Mouse (Mus musculus) MEL (cell line): Measurements from ENCODE around the gene Itfg1. TPM values are rescaled to one million over a fixed set of nuclear protein-coding genes. Genes with fewer than 3 reads are reported as not detected.

Experiments used
- DNase-seq: peaks from one replicate; pipeline ENCODE4 v3.0.0; 2011; ENCODE audit warnings: low read depth, low spot score
- H3K27ac ChIP-seq: 2 replicates; pipeline ENCODE4 v1.5.1; 2012; ENCODE audit warnings: low read depth, mild to moderate bottlenecking, control low read depth, low read length, moderate library complexity; ENCODE audit not compliant: control insufficient read depth
- H3K27me3 ChIP-seq, 2 experiments: fragments of 150-350 bp in 1 of 2; sonication (generic) in 1 of 2; 2 replicates each; pipeline ENCODE4 v1.6.1; 2012; ENCODE audit warnings: low read length in 2 of 2, mild to moderate bottlenecking in 2 of 2, improper control_type of control experiment in 1 of 2, moderate library complexity in 1 of 2; ENCODE audit not compliant: insufficient read depth in 2 of 2, control insufficient read depth in 1 of 2
- H3K36me3 ChIP-seq, 2 experiments: 2 replicates each; pipeline ENCODE4 v1.6.1; 2012 to 2014; ENCODE audit warnings: low read length in 2 of 2, improper control_type of control experiment in 1 of 2, inconsistent platforms in 1 of 2, mild to moderate bottlenecking in 1 of 2; ENCODE audit not compliant: insufficient read depth in 2 of 2, control insufficient read depth in 1 of 2
- H3K4me1 ChIP-seq, 2 experiments: fragments of 150-350 bp in 1 of 2; sonication (generic) in 1 of 2; 2 replicates each; pipeline ENCODE4 v1.6.1; 2012; ENCODE audit warnings: low read length in 2 of 2, improper control_type of control experiment in 1 of 2, mild to moderate bottlenecking in 1 of 2; ENCODE audit not compliant: insufficient read depth in 2 of 2, control insufficient read depth in 1 of 2
- H3K4me3 ChIP-seq, 2 experiments: fragments of 150-350 bp in 1 of 2; sonication (generic) in 1 of 2; 2 replicates each; pipeline ENCODE4 v1.5.1; 2012; ENCODE audit warnings: low read depth in 2 of 2, low read length in 2 of 2, mild to moderate bottlenecking in 2 of 2, moderate library complexity in 2 of 2, control low read depth in 1 of 2, improper control_type of control experiment in 1 of 2; ENCODE audit not compliant: control insufficient read depth in 1 of 2, insufficient read depth in 1 of 2
- H3K79me2 ChIP-seq: 2 replicates; pipeline ENCODE4 v1.6.1; 2012; ENCODE audit warnings: mild to moderate bottlenecking, low read length, moderate library complexity; ENCODE audit not compliant: control insufficient read depth, poor library complexity, insufficient read depth
- H3K9ac ChIP-seq: 2 replicates; pipeline ENCODE4 v1.6.1; 2012; ENCODE audit warnings: low read depth, mild to moderate bottlenecking, control low read depth, low read length, moderate library complexity; ENCODE audit not compliant: control insufficient read depth, poor library complexity, severe bottlenecking
- H3K9me3 ChIP-seq: fragments of 150-350 bp; sonication (generic); replicated peaks from 2 replicates; pipeline ENCODE4 v1.6.1; 2012; ENCODE audit warnings: mild to moderate bottlenecking, low read length, improper control_type of control experiment, moderate library complexity; ENCODE audit not compliant: insufficient read depth
- BHLHE40 ChIP-seq: IDR thresholded peaks from 2 replicates; pipeline ENCODE4 v1.6.1; 2012; ENCODE audit warnings: low read depth, mild to moderate bottlenecking, inconsistent platforms, low read length, improper control_type of control experiment, borderline replicate concordance
- ETS1 ChIP-seq: IDR thresholded peaks from 2 replicates; pipeline ENCODE4 v1.6.1; 2012; ENCODE audit warnings: low read depth, mild to moderate bottlenecking, inconsistent platforms, low read length, improper control_type of control experiment, moderate library complexity
- HCFC1 ChIP-seq: IDR thresholded peaks from 2 replicates; pipeline ENCODE4 v1.6.1; 2012; ENCODE audit warnings: low read depth, mild to moderate bottlenecking, inconsistent platforms, low read length, improper control_type of control experiment, moderate library complexity
- MYB ChIP-seq: IDR thresholded peaks from 2 replicates; pipeline ENCODE4 v1.6.1; 2011; ENCODE audit warnings: mild to moderate bottlenecking, low read depth, low read length, improper control_type of control experiment
- MYC ChIP-seq: IDR thresholded peaks from 2 replicates; pipeline ENCODE4 v1.6.1; 2011; ENCODE audit warnings: low read depth, mild to moderate bottlenecking, low read length, improper control_type of control experiment, moderate library complexity
- POLR2A ChIP-seq, 2 experiments: IDR thresholded peaks; 2 replicates each; pipeline ENCODE4 v1.6.1; 2011 to 2012; ENCODE audit warnings: low read length in 2 of 2, mild to moderate bottlenecking in 2 of 2, control low read depth in 1 of 2, improper control_type of control experiment in 1 of 2, low read depth in 1 of 2, moderate library complexity in 1 of 2; ENCODE audit not compliant: control insufficient read depth in 1 of 2, insufficient read depth in 1 of 2, poor library complexity in 1 of 2
- POLR2AphosphoS5 ChIP-seq: IDR thresholded peaks from 2 replicates; pipeline ENCODE4 v1.6.1; 2012; ENCODE audit warnings: low read depth, borderline replicate concordance, mild to moderate bottlenecking, inconsistent platforms, low read length, moderate library complexity, mixed read lengths
- TAL1 ChIP-seq: IDR thresholded peaks from 2 replicates; pipeline ENCODE4 v1.6.1; 2012; ENCODE audit warnings: mild to moderate bottlenecking, inconsistent platforms, low read length, moderate library complexity, mixed read lengths
- ZKSCAN1 ChIP-seq: IDR thresholded peaks from 2 replicates; pipeline ENCODE4 v1.6.1; 2012; ENCODE audit warnings: low read depth, mild to moderate bottlenecking, inconsistent platforms, low read length, improper control_type of control experiment, moderate library complexity
- ZNF384 ChIP-seq: IDR thresholded peaks from 2 replicates; pipeline ENCODE4 v1.6.1; 2012; ENCODE audit warnings: low read depth, mild to moderate bottlenecking, inconsistent platforms, low read length, improper control_type of control experiment
- polyA plus RNA-seq, 2 experiments: library from polyadenylated mRNA; stranded (reverse) in 1 of 2; unstranded in 1 of 2; fragments of >175 nt in 1 of 2; fragments of >200 nt in 1 of 2; gene quantifications; 2 replicates each; pipeline versions ENCODE4 v1.2.1 to v1.2.4; 2012; ENCODE audit warnings: low replicate concordance in 2 of 2, low read depth in 1 of 2; ENCODE audit not compliant: insufficient read length in 2 of 2, insufficient read depth in 1 of 2, missing spikeins in 1 of 2
- total RNA-seq: library from RNA; depleted of rRNA; stranded (reverse); fragments of 300-350 nt; gene quantifications from 2 replicates; pipeline ENCODE4 v1.2.3, GENCODE M21; 2012

The Itfg1 gene
- total and polyA plus RNA-seq, 3 experiments, result 21.8 to 26.7 TPM; not detected in 1

DNA sequence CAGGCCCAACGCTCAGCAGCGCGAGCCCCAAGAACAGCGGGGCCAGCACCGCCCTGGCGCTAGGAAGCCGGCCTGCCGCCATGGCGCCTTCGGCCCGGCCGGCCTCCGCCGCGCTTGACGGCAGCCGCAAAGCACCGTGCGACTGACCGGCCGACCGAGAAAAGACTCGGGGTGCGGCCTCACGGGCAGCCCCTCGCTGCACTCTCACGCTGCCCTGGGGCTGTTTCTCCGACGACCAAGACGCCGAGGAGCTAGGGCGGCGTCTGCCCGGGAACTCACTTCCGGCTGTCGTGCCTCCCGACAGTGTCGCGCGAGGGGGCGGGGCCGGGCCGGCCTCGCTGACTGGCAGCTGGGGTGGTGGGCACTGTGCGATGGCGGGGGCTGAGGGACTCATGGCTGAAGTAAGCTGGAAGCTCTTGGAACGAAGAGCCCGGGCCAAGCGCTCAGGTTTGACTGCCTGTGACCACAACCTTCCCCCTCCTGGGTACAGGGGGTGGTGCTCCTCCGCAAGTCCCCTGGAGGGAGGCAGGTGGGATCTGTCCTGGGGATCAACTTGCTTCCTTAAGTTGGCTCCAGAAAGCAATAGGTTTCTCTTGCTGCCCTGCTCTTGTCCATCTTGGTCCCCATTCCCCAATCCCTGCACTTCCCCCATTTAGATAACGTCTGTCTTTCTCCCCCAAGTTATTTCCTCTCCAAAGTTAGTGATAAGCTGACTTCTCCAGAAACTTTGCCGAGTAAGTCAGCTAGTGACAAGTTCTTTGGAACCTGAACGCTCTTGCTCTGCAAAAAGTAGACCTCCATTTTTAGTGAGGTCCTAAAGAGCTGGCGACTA, at the start of gene Itfg1, which contains the start of gene Phkb (continued):
- TF ChIP-seq POLR2A (IDR thresholded peaks at IDR 0.05; ENCODE audit: control insufficient read depth in 1 of 2, insufficient read depth in 1 of 2, low read depth in 1 of 2, low read length in 2 of 2, poor library complexity in 1 of 2) (peak; percentile 76 to 96), HCFC1 (peak; percentile 82), ZKSCAN1 (no peak)

DNA sequence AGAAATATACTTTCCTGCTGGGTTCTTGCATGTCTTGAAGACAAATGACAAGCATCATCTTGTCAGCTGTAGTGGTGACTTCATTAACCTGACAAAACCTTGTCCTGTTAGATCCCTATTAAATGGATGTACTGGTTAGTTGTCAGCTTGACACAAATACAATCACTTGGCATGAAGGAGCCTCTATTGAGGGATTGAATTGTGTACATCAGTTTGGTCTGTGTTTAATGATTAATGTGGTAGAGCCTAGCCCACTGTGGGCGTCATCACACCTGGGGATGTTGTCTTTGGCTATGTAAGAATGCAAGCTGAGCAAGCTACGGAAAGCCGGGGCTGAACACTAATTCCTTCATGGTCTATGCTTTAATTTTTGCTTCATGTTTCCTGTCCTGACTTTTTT, 44.1 kb upstream of the Itfg1 start:
- DNase-seq, result no peak
- H3K36me3 ChIP-seq, result peaks cover 0 to 8% of the 10 kb centered on the region in 2 experiments; a peak in 2 of 4 replicates
- no peak for TF ChIP-seq BHLHE40
- no peak for TF ChIP-seq MYC
- TF ChIP-seq, all 39 proteins: peak for 0
- H3K27me3 ChIP-seq, result no peaks in the 10 kb centered on the region
- no peak overlapping the region for H3K4me3 ChIP-seq
- no peak overlapping the region for H3K9ac ChIP-seq
- no peaks in the 10 kb centered on the region for H3K9me3 ChIP-seq
- H3K79me2 ChIP-seq, result no peaks in the 10 kb centered on the region
- H3K4me1 ChIP-seq, result no peaks in the 10 kb centered on the region
- no peak overlapping the region for H3K27ac ChIP-seq

DNA sequence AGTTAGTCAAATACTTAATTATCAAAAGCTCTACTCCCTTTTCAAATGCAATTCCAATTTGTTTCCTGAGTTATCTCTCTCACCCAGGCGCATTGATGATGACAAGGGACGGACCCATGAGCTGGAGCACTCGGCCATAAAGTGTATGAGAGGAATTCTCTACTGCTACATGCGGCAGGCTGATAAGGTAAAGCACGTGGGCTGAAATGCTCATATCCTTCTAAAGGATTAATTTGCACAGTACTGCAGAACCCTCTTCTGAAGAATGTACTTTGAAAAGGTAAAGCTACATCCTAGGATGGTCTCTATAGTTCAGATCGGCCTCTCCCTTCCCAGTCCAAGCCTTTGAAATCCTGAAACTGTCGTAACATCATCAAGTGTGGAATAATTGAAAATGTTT, 38.9 kb upstream of the Itfg1 start:
- no peaks in the 10 kb centered on the region for H3K9me3 ChIP-seq
- TF ChIP-seq ETS1 (no peak), TAL1 (0 out of 2 replicates have a peak, but pooled peaks have one; percentile 18)
- H3K9ac ChIP-seq, result no peak overlapping the region
- H3K27me3 ChIP-seq, result no peaks in the 10 kb centered on the region
- no peak for DNase-seq
- no peak overlapping the region for H3K4me3 ChIP-seq
- no peaks in the 10 kb centered on the region for H3K4me1 ChIP-seq
- H3K27ac ChIP-seq, result no peak overlapping the region
- H3K79me2 ChIP-seq, result no peaks in the 10 kb centered on the region
- H3K36me3 ChIP-seq, result peaks cover 0 to 14% of the 10 kb centered on the region in 2 experiments; a peak in 2 of 4 replicates

DNA sequence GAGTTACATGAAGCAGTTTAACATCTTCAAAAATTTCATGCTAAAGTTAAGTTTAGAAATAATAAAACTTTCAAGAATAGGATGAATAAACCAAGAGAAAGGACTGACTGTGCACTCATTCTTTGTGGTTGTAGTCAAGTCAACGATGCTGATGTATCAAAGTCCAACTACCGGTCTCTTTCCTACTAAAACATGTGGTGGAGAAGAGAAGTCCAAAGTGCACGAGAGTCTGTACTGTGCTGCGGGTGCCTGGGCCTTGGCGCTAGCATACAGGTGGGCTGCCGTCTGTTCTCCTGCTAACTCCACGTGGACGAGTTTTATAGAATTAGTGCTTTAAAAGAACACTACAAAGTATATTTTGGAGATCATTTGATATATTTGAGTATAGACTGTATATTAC, 37.3 kb upstream of the Itfg1 start:
- Histone ChIP-seq H3K9ac (no peak overlapping the region), H3K27me3 (no peaks in the 10 kb centered on the region), H3K27ac (no peak overlapping the region), H3K4me1 (no peaks in the 10 kb centered on the region), H3K4me3 (no peak overlapping the region), H3K9me3 (no peaks in the 10 kb centered on the region), H3K36me3 (peaks cover 0 to 14% of the 10 kb centered on the region in 2 experiments; a peak in 2 of 4 replicates), H3K79me2 (no peaks in the 10 kb centered on the region)
- DNase-seq, result no peak
- TF ChIP-seq POLR2AphosphoS5, result no peak
- no peak for TF ChIP-seq MYB
- no peak for TF ChIP-seq POLR2A (IDR thresholded peaks at IDR 0.05; ENCODE audit: control insufficient read depth in 1 of 2, insufficient read depth in 1 of 2, low read depth in 1 of 2, low read length in 2 of 2, poor library complexity in 1 of 2)
- no peak for TF ChIP-seq ZNF384
- no peak for TF ChIP-seq BHLHE40
